Mouse (Mus musculus) spleen, adult 2 months (tissue): ENCODE measurements around the gene Nxnl2.

Source experiments
- CTCF ChIP-seq: fragments of 200-500 bp; IDR thresholded peaks from 2 replicates; pipeline ENCODE4 v1.5.1; 2011; ENCODE audit warnings: mild to moderate bottlenecking, inconsistent platforms; ENCODE audit not compliant: insufficient read depth, insufficient read length, insufficient replicate concordance; ENCODE audit errors: extremely low read depth
- POLR2A ChIP-seq: fragments of 200-500 bp; IDR thresholded peaks from 2 replicates; pipeline ENCODE4 v1.6.1; 2011; ENCODE audit warnings: low read depth, low read length, inconsistent platforms

DNA sequence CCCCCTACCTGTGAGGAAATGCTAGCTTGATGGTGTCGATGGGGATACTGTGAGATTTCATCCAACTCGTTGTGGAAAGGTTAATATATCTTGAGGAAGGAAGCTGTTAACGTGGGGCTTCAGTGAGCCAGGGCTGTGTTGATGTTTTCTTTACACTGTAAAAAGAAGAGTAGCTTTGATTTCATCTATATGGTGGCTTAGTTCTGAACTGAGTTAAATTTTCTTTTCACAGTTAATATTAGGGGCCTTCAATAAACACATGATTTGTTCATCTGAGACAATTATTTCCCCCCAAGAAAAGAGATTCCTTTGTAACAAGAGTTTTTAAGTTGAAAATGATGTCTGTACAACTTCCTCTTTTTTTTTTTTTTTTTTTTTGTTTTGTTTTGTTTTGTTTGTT lies 13.5 kb upstream of the Nxnl2 start:
- TF ChIP-seq CTCF, result no peak
- TF ChIP-seq POLR2A, result no peak
